Mouse (Mus musculus) liver, adult 2 months (tissue): ENCODE results near the gene Gm20772. TPM values are rescaled to one million over a fixed set of nuclear protein-coding genes. Genes with fewer than 3 reads are reported as not detected.
"Not testable (repeated sequence)": the region's sequence is repeated elsewhere in the genome, so short reads cannot be mapped to it uniquely, and the experiment has no call there.

Experiments
- DNase-seq: peaks from one replicate; pipeline ENCODE4 v3.0.0-alpha.2; 2011; ENCODE audit warnings: low read depth, low spot score; ENCODE audit errors: extremely low read depth
- H3K27ac ChIP-seq: fragments of 200-500 bp; replicated peaks from 2 replicates; pipeline ENCODE4 v1.5.1; 2012; ENCODE audit warnings: low read depth, mild to moderate bottlenecking, control low read depth, inconsistent platforms, low read length; ENCODE audit not compliant: insufficient read depth
- H3K27me3 ChIP-seq: fragments of 200-500 bp; 2 replicates; pipeline ENCODE4 v1.6.1; 2012; ENCODE audit warnings: mild to moderate bottlenecking, moderate library complexity, low read length, inconsistent platforms; ENCODE audit not compliant: control insufficient read depth, insufficient read depth
- H3K36me3 ChIP-seq: fragments of 200-500 bp; 2 replicates; pipeline ENCODE4 v1.6.1; 2012; ENCODE audit warnings: low read length, inconsistent platforms; ENCODE audit not compliant: control insufficient read depth, insufficient read depth
- H3K4me1 ChIP-seq: fragments of 200-500 bp; 2 replicates; pipeline ENCODE4 v1.6.1; 2011; ENCODE audit warnings: low read length; ENCODE audit not compliant: control insufficient read depth, insufficient read depth
- H3K4me3 ChIP-seq: fragments of 200-500 bp; 2 replicates; pipeline ENCODE4 v1.5.1; 2011; ENCODE audit warnings: low read depth, mild to moderate bottlenecking, control low read depth, low read length, moderate library complexity; ENCODE audit not compliant: insufficient read depth
- H3K79me2 ChIP-seq: fragments of 200-500 bp; 2 replicates; pipeline ENCODE4 v1.6.1; 2012; ENCODE audit warnings: inconsistent platforms, mild to moderate bottlenecking, low read length, moderate library complexity; ENCODE audit not compliant: control insufficient read depth, insufficient read depth
- H3K9ac ChIP-seq: fragments of 200-500 bp; 2 replicates; pipeline ENCODE4 v1.6.1; 2012; ENCODE audit warnings: low read depth, mild to moderate bottlenecking, control low read depth, inconsistent platforms, low read length
- WGBS: fragments of 180-500 bp; shearing (Covaris S2); methylation state at CpG from one replicate; pipeline ENCODE4 v1.1.7; 2018; 5-methylcytosine and 5-hydroxymethylcytosine counted together
- polyA plus RNA-seq: library from polyadenylated mRNA; depleted of rRNA; stranded (reverse); fragments of >200 nt; gene quantifications from 2 replicates; pipeline ENCODE4 v1.2.3, GENCODE M21; 2012; rRNA removed
- total RNA-seq: library from RNA; depleted of rRNA; stranded (reverse); fragments of >200 nt; gene quantifications from 2 replicates; pipeline ENCODE4 v1.2.3, GENCODE M21; 2014; rRNA removed

Gm20772 gene
- total RNA-seq (not detected in 2 replicates), polyA plus RNA-seq (not detected in 2 replicates)

DNA sequence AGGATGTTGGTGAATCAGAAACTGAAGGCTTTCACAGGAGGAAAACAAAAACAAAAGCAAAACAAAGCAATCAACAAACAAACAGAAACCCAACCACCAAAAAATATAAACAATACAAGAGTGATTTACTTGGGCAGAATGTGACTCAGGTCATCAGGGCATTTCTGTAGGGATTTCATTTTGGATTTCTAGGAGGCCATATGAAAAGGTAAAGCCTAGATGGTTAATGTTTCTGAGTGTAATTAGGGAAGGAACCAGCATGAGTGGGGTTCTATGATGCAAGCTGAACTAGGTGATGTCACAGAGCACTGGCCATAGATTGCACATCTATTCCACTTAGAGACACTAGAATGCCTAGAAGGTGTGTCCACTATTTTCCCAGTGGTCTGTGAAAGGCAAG, at the start of gene Gm20772, which contains the start of gene Gm20831:
TSS of gene Gm20772 (plus strand) at position 301 of the 400 bp plus-strand sequence.
TSS of gene Gm20831 (plus strand) at position 301 of the 400 bp plus-strand sequence.
- H3K9ac ChIP-seq, H3K79me2 ChIP-seq, H3K27me3 ChIP-seq, H3K27ac ChIP-seq, H3K36me3 ChIP-seq, H3K4me1 ChIP-seq, H3K4me3 ChIP-seq, DNase-seq: not testable (repeated sequence)

DNA sequence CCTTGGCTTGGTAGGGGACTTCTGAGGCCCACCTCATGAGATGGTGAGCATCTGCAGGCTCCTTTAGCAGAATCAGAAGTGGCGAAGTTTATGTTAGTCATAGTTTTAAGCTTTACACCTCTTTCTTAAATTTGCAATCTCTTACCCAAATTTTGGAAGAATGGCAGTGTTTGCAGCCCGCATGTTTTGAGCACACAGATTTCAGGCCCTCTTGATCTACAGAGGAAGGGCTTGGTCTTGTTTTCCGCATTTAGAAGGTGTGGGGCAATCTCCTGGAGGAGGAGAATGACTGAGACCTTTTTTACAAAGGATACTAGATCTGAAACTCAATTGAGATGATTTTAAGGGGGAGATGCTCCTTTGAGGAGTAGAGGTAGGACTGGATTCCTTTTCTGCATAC, 28.4 kb upstream of the Gm20772 start, which contains the start of gene Gm21904:
TSS of gene Gm21904 (minus strand) at position 101 of the 400 bp plus-strand sequence.
- not testable (repeated sequence) for H3K36me3 ChIP-seq, DNase-seq, H3K27me3 ChIP-seq, H3K9ac ChIP-seq, H3K4me1 ChIP-seq, H3K27ac ChIP-seq, H3K79me2 ChIP-seq, H3K4me3 ChIP-seq
- no CpG with 5 or more reads among the region's 3 CpGs for WGBS

Other genes starting within 250 kb of the Gm20772 start
- gene Gm21904, start 28.5 kb upstream of the Gm20772 start, total RNA-seq = not detected in 2 replicates
- not detected in 2 replicates for gene Gm21904, start 28.5 kb upstream of the Gm20772 start, polyA plus RNA-seq
- gene Gm20831, start within 50 bp of the Gm20772 start, total RNA-seq = not detected in 2 replicates
- gene Gm20831, start within 50 bp of the Gm20772 start, polyA plus RNA-seq = not detected in 2 replicates
- not detected in 2 replicates for gene Srsy, start 62.6 kb downstream of the Gm20772 start, total RNA-seq
- not detected in 2 replicates for gene Srsy, start 62.6 kb downstream of the Gm20772 start, polyA plus RNA-seq
- not detected in 2 replicates for gene Gm21764, start 187.1 kb downstream of the Gm20772 start, total RNA-seq
- gene Gm21764, start 187.1 kb downstream of the Gm20772 start, polyA plus RNA-seq = not detected in 2 replicates
- not detected in 2 replicates for gene Ssty1, start 214.4 kb downstream of the Gm20772 start, total RNA-seq
- not detected in 2 replicates for gene Ssty1, start 214.4 kb downstream of the Gm20772 start, polyA plus RNA-seq